ENCODE assay signal across 27 mouse cellular contexts in genomic region chr16:62686073-62686472, GRCm38 (mm10).
A peak's percentile ranks its signal among the peaks of the same experiment; 100 is the strongest.
DNase-seq lines count a peak whose midpoint lies in the region; ATAC-seq and TF ChIP-seq lines count a peak whose summit lies in the region.
"Had no signal": no experiment of that assay in that cellular context is flagged by ENCODE, and none has a peak within 500 bp of the region (broad histone marks: within the 10 kb centered on the region; RNA-seq: fewer than 3 reads in every experiment).

No protein-coding gene starts in this region.

- no peak overlapping the region for H3K4me2 ChIP-seq in forebrain, embryonic 14.5 days (ENCODE audit: low read length)
- no peak overlapping the region for H3K4me2 ChIP-seq in forebrain, postnatal 0 days (ENCODE audit: low read depth)
- H3K4me2 ChIP-seq in midbrain, postnatal 0 days (ENCODE audit: low read depth, low read length, poor library complexity, severe bottlenecking) = no peak overlapping the region
- H3K4me2 ChIP-seq: embryonic facial prominence, embryonic 12.5 days; embryonic facial prominence, embryonic 15.5 days; heart, embryonic 13.5 days; hindbrain, embryonic 14.5 days had no signal

- no peaks in the 10 kb centered on the region for H3K36me3 ChIP-seq in forebrain, embryonic 14.5 days (ENCODE audit: control insufficient read depth, insufficient read depth, low read length)
- no peaks in the 10 kb centered on the region for H3K36me3 ChIP-seq in forebrain, postnatal 0 days (ENCODE audit: insufficient read depth)
- H3K36me3 ChIP-seq in midbrain, postnatal 0 days (ENCODE audit: insufficient read depth, low read length) = no peaks in the 10 kb centered on the region
- H3K36me3 ChIP-seq: embryonic facial prominence, embryonic 12.5 days; embryonic facial prominence, embryonic 15.5 days; heart, embryonic 10.5 days; heart, embryonic 13.5 days had no signal

- WGBS in forebrain, embryonic 14.5 days = 11% methylated on average over 2 of the region's 2 CpGs
- 17% methylated on average over 2 of the region's 2 CpGs for WGBS in forebrain, postnatal 0 days
- WGBS in midbrain, postnatal 0 days = 68% methylated on average over 2 of the region's 2 CpGs

- H3K27ac ChIP-seq in forebrain, embryonic 14.5 days (ENCODE audit: low read depth, low read length) = no peak overlapping the region
- no peak overlapping the region for H3K27ac ChIP-seq in forebrain, postnatal 0 days (ENCODE audit: low read depth, low read length)
- H3K27ac ChIP-seq in midbrain, postnatal 0 days (ENCODE audit: low read depth, low read length) = no peak overlapping the region
- H3K27ac ChIP-seq: embryonic facial prominence, embryonic 12.5 days; embryonic facial prominence, embryonic 15.5 days; heart, adult 2 months; heart, embryonic 10.5 days; heart, embryonic 13.5 days; hindbrain, embryonic 14.5 days; hindbrain, postnatal 0 days had no signal

- H3K4me1 ChIP-seq in forebrain, embryonic 14.5 days (ENCODE audit: control insufficient read depth, insufficient read depth, low read length) = no peaks in the 10 kb centered on the region; the same call in 1 of the 2 replicates
- H3K4me1 ChIP-seq in forebrain, postnatal 0 days (ENCODE audit: insufficient read depth) = no peaks in the 10 kb centered on the region
- H3K4me1 ChIP-seq in midbrain, postnatal 0 days (ENCODE audit: insufficient read depth, low read length) = no peaks in the 10 kb centered on the region
- H3K4me1 ChIP-seq: embryonic facial prominence, embryonic 12.5 days; embryonic facial prominence, embryonic 15.5 days; heart, embryonic 10.5 days; heart, embryonic 13.5 days had no signal

- no peaks in the 10 kb centered on the region for H3K27me3 ChIP-seq in forebrain, embryonic 14.5 days (replicated peaks; ENCODE audit: control insufficient read depth, insufficient read depth, low read length)
- H3K27me3 ChIP-seq in forebrain, postnatal 0 days (ENCODE audit: insufficient read depth, low read length) = no peaks in the 10 kb centered on the region
- H3K27me3 ChIP-seq in midbrain, postnatal 0 days (ENCODE audit: insufficient read depth, low read length) = no peaks in the 10 kb centered on the region
- H3K27me3 ChIP-seq: embryonic facial prominence, embryonic 12.5 days; embryonic facial prominence, embryonic 15.5 days; heart, embryonic 13.5 days had no signal

- no peak overlapping the region for H3K9ac ChIP-seq in forebrain, embryonic 14.5 days (ENCODE audit: low read length)
- H3K9ac ChIP-seq in forebrain, postnatal 0 days = no peak overlapping the region
- H3K9ac ChIP-seq in midbrain, postnatal 0 days (replicated peaks; ENCODE audit: low read length, poor library complexity, severe bottlenecking) = no peak overlapping the region
- H3K9ac ChIP-seq: embryonic facial prominence, embryonic 12.5 days; embryonic facial prominence, embryonic 15.5 days; heart, embryonic 13.5 days; hindbrain, embryonic 14.5 days had no signal

- no peak for TF ChIP-seq CTCF in forebrain, postnatal 0 days (IDR thresholded peaks at IDR 0.05; ENCODE audit: low read depth)
- no peak for TF ChIP-seq CTCF in midbrain, postnatal 0 days (IDR thresholded peaks at IDR 0.05)

- ATAC-seq in forebrain, embryonic 14.5 days = peak; percentile 78
- ATAC-seq in forebrain, postnatal 0 days = peak; percentile 32; the same call in 1 of the 2 replicates
- ATAC-seq in midbrain, postnatal 0 days (ENCODE audit: low FRiP score) = no peak
- ATAC-seq: activated CD4-positive, CD25-positive, alpha-beta regulatory T cell, adult 4 months; CD4-positive, CD25-positive, alpha-beta regulatory T cell, adult 4 months; hindbrain, postnatal 0 days; inflammation-experienced regulatory T-cells, adult 6 months; intestine, embryonic 16.5 days had no signal

- H3K4me3 ChIP-seq in forebrain, embryonic 14.5 days (ENCODE audit: low read depth, low read length) = no peak overlapping the region
- H3K4me3 ChIP-seq in forebrain, postnatal 0 days (ENCODE audit: low read depth, low read length) = no peak overlapping the region
- no peak overlapping the region for H3K4me3 ChIP-seq in midbrain, postnatal 0 days (ENCODE audit: low read depth, low read length)
- H3K4me3 ChIP-seq: embryonic facial prominence, embryonic 12.5 days; embryonic facial prominence, embryonic 15.5 days; heart, adult 2 months; heart, embryonic 10.5 days; heart, embryonic 13.5 days had no signal

- no peaks in the 10 kb centered on the region for H3K9me3 ChIP-seq in forebrain, embryonic 14.5 days (replicated peaks; ENCODE audit: control insufficient read depth, low read length)
- H3K9me3 ChIP-seq in forebrain, postnatal 0 days (ENCODE audit: low read length) = no peaks in the 10 kb centered on the region
- H3K9me3 ChIP-seq in midbrain, postnatal 0 days (ENCODE audit: low read length) = no peaks in the 10 kb centered on the region
- H3K9me3 ChIP-seq: embryonic facial prominence, embryonic 12.5 days; embryonic facial prominence, embryonic 15.5 days; heart, embryonic 10.5 days; heart, embryonic 13.5 days had no signal

- DNase-seq in retina, postnatal 1 day = peak; percentile 2
- DNase-seq in retina, embryonic 14.5 days (ENCODE audit: low spot score) = no peak
- peak; percentile 89 for DNase-seq in forebrain, embryonic 14.5 days (ENCODE audit: low spot score)
- DNase-seq in forebrain, postnatal 0 days = no peak
- no peak for DNase-seq in kidney, postnatal 25 days
- DNase-seq in midbrain, postnatal 0 days (ENCODE audit: low spot score) = no peak
- DNase-seq: adrenal gland, postnatal 10 days; adrenal gland, postnatal 36 days; cerebellum, adult 11 months; cerebellum, adult 2 months; cerebellum, adult 9-11 months; cerebellum, postnatal 25 days; gastrocnemius, postnatal 10 days; gastrocnemius, postnatal 36 days; heart, adult 2 months; heart, postnatal 14 days; heart, postnatal 4 days had no signal

Comparison
In these comparisons a context has a peak if more than half of its experiments do, and no peak if none do; other contexts are left out.
1. DNase-seq: peak in retina, postnatal 1 day (single experiment) and forebrain, embryonic 14.5 days (single experiment); none in retina, embryonic 14.5 days (single experiment), forebrain, postnatal 0 days (single experiment), kidney, postnatal 25 days (0 of 2) and midbrain, postnatal 0 days (single experiment).